Mouse (Mus musculus) kidney, embryonic 16.5 days (tissue): Measurements from ENCODE around the gene Asf1a. TPM values are rescaled to one million over a fixed set of nuclear protein-coding genes. Genes with fewer than 3 reads are reported as not detected.

ENCODE experiments used
- ATAC-seq: fragments of 200-750 bp; cut with Nextera tagmentation; 2 replicates; pipeline ENCODE4 v1.8.0; 2017; ENCODE audit warnings: moderate TSS enrichment; ENCODE audit not compliant: low FRiP score, low TSS enrichment
- H3K27ac ChIP-seq: fragments of 300-500 bp; sonication (generic); 2 replicates; pipeline ENCODE4 v1.5.1; 2014; ENCODE audit warnings: low read length
- H3K27me3 ChIP-seq: fragments of 300-500 bp; sonication (generic); 2 replicates; pipeline ENCODE4 v1.6.1; 2014; ENCODE audit warnings: low read length, control low read depth, mixed read lengths; ENCODE audit not compliant: insufficient read depth
- H3K36me3 ChIP-seq: fragments of 300-500 bp; sonication (generic); 2 replicates; pipeline ENCODE4 v1.6.1; 2014; ENCODE audit warnings: low read length, control low read depth, mixed read lengths; ENCODE audit not compliant: insufficient read depth
- H3K4me1 ChIP-seq: fragments of 300-500 bp; sonication (generic); 2 replicates; pipeline ENCODE4 v1.6.1; 2014; ENCODE audit warnings: low read length, control low read depth, mixed read lengths; ENCODE audit not compliant: insufficient read depth
- H3K4me2 ChIP-seq: fragments of 300-500 bp; sonication (generic); replicated peaks from 2 replicates; pipeline ENCODE4 v1.6.1; 2014; ENCODE audit warnings: low read depth, low read length
- H3K4me3 ChIP-seq: fragments of 300-500 bp; sonication (generic); 2 replicates; pipeline ENCODE4 v1.5.1; 2014; ENCODE audit warnings: mild to moderate bottlenecking, low read length
- H3K9ac ChIP-seq: fragments of 300-500 bp; sonication (generic); replicated peaks from 2 replicates; pipeline ENCODE4 v1.6.1; 2014; ENCODE audit warnings: low read length
- H3K9me3 ChIP-seq: fragments of 300-500 bp; sonication (generic); 2 replicates; pipeline ENCODE4 v1.6.1; 2016; ENCODE audit warnings: low read length, control low read depth
- WGBS: fragments of 180-500 bp; shearing (Covaris S2); extraction: QIAGEN DNeasy Blood & Tissue Kit; methylation state at CpG from one replicate; pipeline ENCODE4 v1.1.7; 2014; 5-methylcytosine and 5-hydroxymethylcytosine counted together
- polyA plus RNA-seq: library from polyadenylated mRNA; unstranded; fragments of >200 nt; fragmentation: Nextera tagmentation; extraction: Ambion mirVana; gene quantifications from 2 replicates; pipeline ENCODE4 v1.2.1, GENCODE M21; 2015

The Asf1a gene
- polyA plus RNA-seq: 98.9 and 102 TPM in 2 replicates

- Histone ChIP-seq H3K27me3 (no peaks in the 10 kb centered on the region), H3K36me3 (peaks cover 6% of the 10 kb centered on the region; the same call in 1 of the 2 replicates), H3K9me3 (no peaks in the 10 kb centered on the region), H3K4me1 (peaks cover 27% of the 10 kb centered on the region), H3K4me3 (peak within 1 kb of the TSS; percentile 99), H3K27ac (peak within 1 kb of the TSS; percentile 99), H3K4me2 (peak within 1 kb of the TSS; percentile 81), H3K9ac (peak within 1 kb of the TSS; percentile 98)
- ATAC-seq: peak; percentile 98
- WGBS: under 1% methylated on average over 46 of the region's 52 CpGs
These were observed at the start of gene Asf1a for GRCm38 (mm10) chr10:53596677-53597120. Gene Asf1a (plus strand): TSS chr10:53596757.

DNA sequence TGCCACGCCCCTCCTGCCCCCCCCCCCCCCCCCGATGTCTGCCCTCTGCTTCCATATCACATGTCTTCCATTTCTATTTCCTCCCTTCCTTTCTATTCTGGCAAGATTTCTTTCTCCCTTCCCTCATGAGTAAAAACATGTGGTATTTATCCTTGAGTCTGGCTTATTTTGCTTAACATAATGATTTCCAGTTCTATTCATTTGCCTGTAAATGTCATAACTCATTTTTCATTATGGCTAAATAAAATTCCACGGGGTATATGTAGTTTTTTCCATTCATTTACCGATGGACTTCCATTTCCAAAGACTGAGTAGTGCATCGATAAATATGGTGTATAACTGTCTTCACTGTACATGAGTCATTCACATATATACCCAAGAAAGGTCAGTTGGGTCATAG is 34.6 kb upstream of the Asf1a start:
- Histone ChIP-seq H3K36me3 (no peaks in the 10 kb centered on the region), H3K4me3 (no peak overlapping the region), H3K9me3 (no peaks in the 10 kb centered on the region), H3K4me1 (no peaks in the 10 kb centered on the region), H3K4me2 (no peak overlapping the region), H3K27ac (no peak overlapping the region), H3K27me3 (no peaks in the 10 kb centered on the region), H3K9ac (no peak overlapping the region)
- 87% methylated on average over 5 of the region's 5 CpGs for WGBS
- ATAC-seq: no peak

DNA sequence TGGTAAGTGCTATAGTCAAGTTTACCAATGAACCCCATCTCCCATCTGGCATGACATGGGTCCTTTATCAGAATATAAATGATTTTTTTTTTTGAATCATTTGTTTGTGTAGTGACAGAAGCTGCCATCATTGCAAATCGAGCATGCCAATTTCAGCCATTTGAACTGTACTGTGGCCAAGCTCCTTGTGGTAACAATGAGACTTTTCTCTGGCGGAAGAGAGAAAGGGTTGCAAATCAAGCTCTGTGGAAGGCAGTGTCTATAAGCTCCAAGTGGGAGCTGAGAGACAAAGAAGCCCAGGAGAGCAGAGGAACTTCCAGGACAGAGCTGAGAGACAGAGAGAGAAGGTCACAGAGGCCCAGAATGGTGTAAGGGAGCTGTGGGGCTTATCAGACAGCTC is 31.0 kb upstream of the Asf1a start:
- H3K4me3 ChIP-seq: no peak overlapping the region
- no peak overlapping the region for H3K27ac ChIP-seq
- no peaks in the 10 kb centered on the region for H3K27me3 ChIP-seq
- no peak for ATAC-seq
- H3K4me1 ChIP-seq: no peaks in the 10 kb centered on the region
- 86% methylated on average over 2 of the region's 2 CpGs for WGBS
- no peaks in the 10 kb centered on the region for H3K9me3 ChIP-seq
- H3K36me3 ChIP-seq: no peaks in the 10 kb centered on the region
- H3K4me2 ChIP-seq: no peak overlapping the region
- H3K9ac ChIP-seq: no peak overlapping the region

- Histone ChIP-seq H3K36me3 (no peaks in the 10 kb centered on the region), H3K9me3 (no peaks in the 10 kb centered on the region), H3K4me3 (no peak overlapping the region), H3K4me2 (no peak overlapping the region), H3K27me3 (no peaks in the 10 kb centered on the region), H3K4me1 (no peaks in the 10 kb centered on the region), H3K9ac (no peak overlapping the region), H3K27ac (no peak overlapping the region)
- no peak for ATAC-seq
These were observed 28.0 kb upstream of the Asf1a start for GRCm38 (mm10) chr10:53568531-53568930.

DNA sequence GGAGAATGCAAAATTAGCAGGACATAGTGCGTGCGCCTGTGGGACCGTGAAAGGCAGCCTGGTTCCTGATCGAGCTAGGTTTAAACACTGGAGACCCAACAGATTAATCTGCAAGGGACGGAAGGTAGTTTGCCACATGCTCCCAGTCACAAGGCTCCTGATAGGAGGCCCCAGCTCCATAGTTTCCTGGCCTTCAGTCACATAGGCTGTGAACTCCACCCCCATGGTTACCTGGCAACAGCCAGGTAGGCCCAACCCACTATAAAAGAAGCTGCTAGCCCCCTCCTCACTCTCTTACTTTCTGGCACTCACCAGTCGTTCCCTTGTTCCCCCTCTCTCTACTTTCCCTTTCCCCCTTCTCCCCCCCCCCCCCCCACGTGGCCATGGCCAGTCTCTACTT is 16.4 kb upstream of the Asf1a start:
- 44% methylated on average over 7 of the region's 7 CpGs for WGBS
- no peaks in the 10 kb centered on the region for H3K27me3 ChIP-seq
- H3K4me2 ChIP-seq: peak overlapping the region; percentile 80
- peak overlapping the region; percentile 46 for H3K4me3 ChIP-seq
- 0 out of 2 replicates have a peak overlapping the region, but pooled peaks have one; percentile 18 for H3K27ac ChIP-seq
- H3K9ac ChIP-seq: no peak overlapping the region
- no peaks in the 10 kb centered on the region for H3K36me3 ChIP-seq
- peaks cover 11% of the 10 kb centered on the region; the same call in 1 of the 2 replicates for H3K4me1 ChIP-seq
- no peaks in the 10 kb centered on the region for H3K9me3 ChIP-seq
- peak; percentile 88 for ATAC-seq

- peak overlapping the region; percentile 80 for H3K4me2 ChIP-seq
- H3K9me3 ChIP-seq: no peaks in the 10 kb centered on the region
- H3K27ac ChIP-seq: no peak overlapping the region
- ATAC-seq: peak; percentile 93
- H3K4me1 ChIP-seq: peaks cover 11% of the 10 kb centered on the region; the same call in 1 of the 2 replicates
- peak overlapping the region; percentile 46 for H3K4me3 ChIP-seq
- H3K27me3 ChIP-seq: no peaks in the 10 kb centered on the region
- peak overlapping the region; percentile 61 for H3K9ac ChIP-seq
- H3K36me3 ChIP-seq: no peaks in the 10 kb centered on the region
- 17% methylated on average over 14 of the region's 14 CpGs for WGBS
These were observed 15.9 kb upstream of the Asf1a start for GRCm38 (mm10) chr10:53580621-53581081.

- no peak overlapping the region for H3K27ac ChIP-seq
- ATAC-seq: peak; percentile 71
- peak overlapping the region; percentile 80 for H3K4me2 ChIP-seq
- H3K4me3 ChIP-seq: peak overlapping the region; percentile 46
- peaks cover 11% of the 10 kb centered on the region; the same call in 1 of the 2 replicates for H3K4me1 ChIP-seq
- H3K9ac ChIP-seq: peak overlapping the region; percentile 61
- H3K36me3 ChIP-seq: no peaks in the 10 kb centered on the region
- H3K9me3 ChIP-seq: no peaks in the 10 kb centered on the region
- 26% methylated on average over 9 of the region's 12 CpGs for WGBS
- H3K27me3 ChIP-seq: no peaks in the 10 kb centered on the region
These were observed 15.5 kb upstream of the Asf1a start for GRCm38 (mm10) chr10:53581087-53581486.

DNA sequence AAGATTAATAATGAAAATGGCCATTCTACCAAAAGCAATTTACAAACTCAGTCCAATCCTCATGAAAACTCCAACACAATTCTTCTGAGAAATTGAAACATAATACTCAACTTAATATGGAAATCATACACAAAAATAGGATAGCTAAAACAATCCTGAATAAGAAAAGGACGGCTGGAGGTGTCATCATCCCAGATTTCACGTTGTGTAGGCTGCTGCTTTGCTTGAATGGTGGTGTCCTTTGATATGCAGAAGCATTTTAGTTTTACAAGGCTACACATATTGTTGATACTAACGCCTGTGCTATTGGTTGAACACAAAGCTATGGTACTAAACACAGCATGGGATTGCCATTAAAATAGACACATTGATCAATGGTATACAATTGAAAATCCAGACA is 10.8 kb upstream of the Asf1a start:
- H3K4me1 ChIP-seq: peaks cover 4% of the 10 kb centered on the region; the same call in 1 of the 2 replicates
- 74% methylated on average over 3 of the region's 3 CpGs for WGBS

GRCm38 (mm10) chr10:53595744-53596676 is 547 bp upstream of the Asf1a start:
- no peaks in the 10 kb centered on the region for H3K9me3 ChIP-seq
- WGBS: 3% methylated on average over 27 of the region's 27 CpGs

More for the DNA sequence above, 10.8 kb upstream of the Asf1a start:
- Histone ChIP-seq H3K27ac (no peak overlapping the region), H3K9me3 (no peaks in the 10 kb centered on the region), H3K36me3 (no peaks in the 10 kb centered on the region), H3K27me3 (no peaks in the 10 kb centered on the region), H3K4me3 (no peak overlapping the region), H3K9ac (no peak overlapping the region), H3K4me2 (no peak overlapping the region)
- no peak for ATAC-seq

More at GRCm38 (mm10) chr10:53595744-53596676, 547 bp upstream of the Asf1a start:
- peak; percentile 94 for ATAC-seq
- H3K9ac ChIP-seq: peak overlapping the region; percentile 86
- 0 out of 2 replicates have a peak, but pooled peaks cover 4% of the 10 kb centered on the region for H3K36me3 ChIP-seq
- H3K4me1 ChIP-seq: peaks cover 27% of the 10 kb centered on the region
- peak overlapping the region; percentile 99 for H3K27ac ChIP-seq
- no peaks in the 10 kb centered on the region for H3K27me3 ChIP-seq
- peak overlapping the region; percentile 81 for H3K4me2 ChIP-seq
- H3K4me3 ChIP-seq: peak overlapping the region; percentile 99
